8 mouse cellular contexts compared by ENCODE assay signal in genomic region chr11:75811900-75812299, GRCm38 (mm10). TPM values are rescaled to one million over a fixed set of nuclear protein-coding genes. Genes with fewer than 3 reads are reported as not detected.
DNase-seq lines count a peak whose midpoint lies in the region; ATAC-seq and TF ChIP-seq lines count a peak whose summit lies in the region.

No protein-coding gene starts in this region.

- H3K4me2 ChIP-seq in hindbrain, postnatal 0 days (ENCODE audit: low read depth, low read length): no peak overlapping the region
- H3K4me2 ChIP-seq in limb, embryonic 13.5 days (replicated peaks): no peak overlapping the region

- H3K4me1 ChIP-seq in hindbrain, postnatal 0 days (ENCODE audit: insufficient read depth, low read length): no peaks in the 10 kb centered on the region
- peaks cover 20% of the 10 kb centered on the region for H3K4me1 ChIP-seq in limb, embryonic 13.5 days

- H3K9me3 ChIP-seq in hindbrain, postnatal 0 days (ENCODE audit: low read length): no peaks in the 10 kb centered on the region
- no peaks in the 10 kb centered on the region for H3K9me3 ChIP-seq in limb, embryonic 13.5 days

- no peak for ATAC-seq in hindbrain, postnatal 0 days
- ATAC-seq in limb, embryonic 13.5 days (ENCODE audit: low FRiP score, low read depth): peak; percentile 44; the same call in 1 of the 2 replicates
- ATAC-seq in monocyte, adult 5-6 weeks (replicated peaks; ENCODE audit: insufficient number of reproducible peaks, low FRiP score, low TSS enrichment, poor library complexity, severe bottlenecking): no peak
- no peak for ATAC-seq in activated CD4-positive, CD25-positive, alpha-beta regulatory T cell, adult 4 months

- WGBS in hindbrain, postnatal 0 days: 22% methylated on average over 3 of the region's 3 CpGs
- 31% methylated on average over 3 of the region's 3 CpGs for WGBS in limb, embryonic 13.5 days

- no peak overlapping the region; the same call in 1 of the 2 replicates for H3K27ac ChIP-seq in hindbrain, postnatal 0 days
- H3K27ac ChIP-seq in limb, embryonic 13.5 days: peak overlapping the region; percentile 69; the same call in 1 of the 2 replicates

- TF ChIP-seq CTCF in hindbrain, postnatal 0 days (IDR thresholded peaks at IDR 0.05; ENCODE audit: low read depth): no peak

- no peak overlapping the region for H3K4me3 ChIP-seq in hindbrain, postnatal 0 days (ENCODE audit: low read length)
- H3K4me3 ChIP-seq in limb, embryonic 13.5 days: no peak overlapping the region

- H3K9ac ChIP-seq in hindbrain, postnatal 0 days (replicated peaks; ENCODE audit: low read length): no peak overlapping the region
- 0 out of 2 replicates have a peak overlapping the region, but pooled peaks have one; percentile 9 for H3K9ac ChIP-seq in limb, embryonic 13.5 days

- no peaks in the 10 kb centered on the region for H3K36me3 ChIP-seq in hindbrain, postnatal 0 days (ENCODE audit: insufficient read depth, low read length)
- no peaks in the 10 kb centered on the region for H3K36me3 ChIP-seq in limb, embryonic 13.5 days

- H3K27me3 ChIP-seq in hindbrain, postnatal 0 days (ENCODE audit: insufficient read depth, low read length): no peaks in the 10 kb centered on the region
- H3K27me3 ChIP-seq in limb, embryonic 13.5 days: no peaks in the 10 kb centered on the region

- DNase-seq in Muller cell, postnatal 12 days (ENCODE audit: inconsistent ontology term): peak; percentile 74
- DNase-seq in adrenal gland, postnatal 25 days: peak; percentile 97
- DNase-seq in gastrocnemius, adult 8-10 months (ENCODE audit: low spot score in 2 of 2): peak; percentile 25 to 55
- peak; percentile 62 for DNase-seq in hindbrain, postnatal 0 days (ENCODE audit: low spot score)
- peak; percentile 98 for DNase-seq in ovary, postnatal 36 days (ENCODE audit: low spot score)

RNA-seq across cellular contexts. Expression of gene Doc2b, which starts 16.1 kb away (rescaled TPM):
- total RNA-seq in adrenal gland, postnatal 25 days (2021): 16.0 and 23.3 TPM in 2 replicates
- total RNA-seq in gastrocnemius, adult 8-10 months (2022): 1 to 10 TPM in 2 of 4 experiments, under 1 TPM in 2; 0.41 to 1.4 (median 0.78) TPM
- 12.7 and 12.8 TPM in 2 replicates for total RNA-seq in hindbrain, postnatal 0 days (2014; rRNA removed)
- 4.0 and 4.3 TPM in 2 replicates for polyA plus RNA-seq in hindbrain, postnatal 0 days (2015; fragmentation: Nextera tagmentation; extraction: Ambion mirVana)
- polyA plus RNA-seq in limb, embryonic 13.5 days (2015; fragmentation: Nextera tagmentation; extraction: Ambion mirVana): 1.0 and 1.3 TPM in 2 replicates
- not detected in 3 replicates for total RNA-seq in monocyte, adult 5-6 weeks (2017)
- polyA plus RNA-seq in activated CD4-positive, CD25-positive, alpha-beta regulatory T cell, adult 4 months (2017; shearing (Covaris generic)): not detected

Comparison
In these comparisons a context has a peak if more than half of its experiments do, and no peak if none do; other contexts are left out.
1. DNase-seq: peak in every context shown above with its lines; median percentile 98 in ovary, postnatal 36 days; 97 in adrenal gland, postnatal 25 days; 74 in Muller cell, postnatal 12 days; 62 in hindbrain, postnatal 0 days; 40 in gastrocnemius, adult 8-10 months.